Mouse (Mus musculus) testis, adult 2 months (tissue): ENCODE data around the gene Ankle2. TPM values are rescaled to one million over a fixed set of nuclear protein-coding genes. Genes with fewer than 3 reads are reported as not detected.

Source experiments
- H3K27ac ChIP-seq: fragments of 200-500 bp; 2 replicates; pipeline ENCODE4 v1.5.1; 2012; ENCODE audit warnings: low read depth, low read length; ENCODE audit not compliant: control insufficient read depth, insufficient read depth
- H3K27me3 ChIP-seq: fragments of 200-500 bp; 2 replicates; pipeline ENCODE4 v1.6.1; 2012; ENCODE audit warnings: mild to moderate bottlenecking, low read length, moderate library complexity; ENCODE audit not compliant: control insufficient read depth, insufficient read depth
- H3K36me3 ChIP-seq: fragments of 200-500 bp; 2 replicates; pipeline ENCODE4 v1.6.1; 2012; ENCODE audit warnings: mild to moderate bottlenecking, low read length; ENCODE audit not compliant: control insufficient read depth, insufficient read depth
- H3K4me1 ChIP-seq: fragments of 200-500 bp; 2 replicates; pipeline ENCODE4 v1.6.1; 2012; ENCODE audit warnings: low read length; ENCODE audit not compliant: control insufficient read depth, insufficient read depth
- H3K4me3 ChIP-seq: fragments of 200-500 bp; 2 replicates; pipeline ENCODE4 v1.5.1; 2012; ENCODE audit warnings: low read depth, mild to moderate bottlenecking, low read length, moderate library complexity, mixed read lengths; ENCODE audit not compliant: control insufficient read depth
- CTCF ChIP-seq: fragments of 200-500 bp; IDR thresholded peaks from 2 replicates; pipeline ENCODE4 v1.5.1; 2012; ENCODE audit warnings: low read depth, mild to moderate bottlenecking, inconsistent platforms, low read length, moderate library complexity; ENCODE audit not compliant: control insufficient read depth, insufficient read depth, insufficient replicate concordance
- POLR2A ChIP-seq: fragments of 200-500 bp; IDR thresholded peaks from 2 replicates; pipeline ENCODE4 v1.6.1; 2012; ENCODE audit warnings: low read depth, mild to moderate bottlenecking, inconsistent platforms, low read length, moderate library complexity; ENCODE audit not compliant: control insufficient read depth
- polyA plus RNA-seq: library from polyadenylated mRNA; depleted of rRNA; stranded (reverse); fragments of >200 nt; gene quantifications from 2 replicates; pipeline ENCODE4 v1.2.3, GENCODE M21; 2012; rRNA removed

Ankle2 gene
- polyA plus RNA-seq, 1 experiment, result 10.6 TPM

GRCm38 (mm10) chr5:110300591-110300990 is 69.8 kb downstream of the Ankle2 start:
- no peaks in the 10 kb centered on the region for H3K27me3 ChIP-seq
- no peaks in the 10 kb centered on the region for H3K4me1 ChIP-seq
- no peak for TF ChIP-seq CTCF
- no peak for TF ChIP-seq POLR2A
- no peak overlapping the region for H3K27ac ChIP-seq
- peaks cover 8% of the 10 kb centered on the region for H3K36me3 ChIP-seq
- no peak overlapping the region for H3K4me3 ChIP-seq

Other genes with a start within 250 kb of the Ankle2 start
- gene Zfp932, start 234.5 kb upstream of the Ankle2 start, polyA plus RNA-seq, result 4.4 and 7.7 TPM in 2 replicates
- 0.07 and 0.14 TPM in 2 replicates for gene Gm17655, start 158.5 kb upstream of the Ankle2 start, polyA plus RNA-seq
- 0.08 and 0.17 TPM in 2 replicates for gene Gm35315, start 136.6 kb upstream of the Ankle2 start, polyA plus RNA-seq
- gene Plcxd1, start 131.0 kb upstream of the Ankle2 start, polyA plus RNA-seq, result 1.1 and 1.2 TPM in 2 replicates
- 13.9 and 17.4 TPM in 2 replicates for gene Gtpbp6, start 122.8 kb upstream of the Ankle2 start, polyA plus RNA-seq
- gene Zfp605, start 120.9 kb upstream of the Ankle2 start, polyA plus RNA-seq, result 0.16 and 0.25 TPM in 2 replicates
- gene Chfr, start 95.2 kb upstream of the Ankle2 start, polyA plus RNA-seq, result 78.5 and 79.3 TPM in 2 replicates
- gene Golga3, start 54.3 kb upstream of the Ankle2 start, polyA plus RNA-seq, result 37.4 and 40.8 TPM in 2 replicates
- 16.0 and 17.4 TPM in 2 replicates for gene Pgam5, start 38.9 kb downstream of the Ankle2 start, polyA plus RNA-seq
- 6.4 and 7.6 TPM in 2 replicates for gene Pxmp2, start 55.2 kb downstream of the Ankle2 start, polyA plus RNA-seq
- 36.1 and 37.2 TPM in 2 replicates for gene Pole, start 55.3 kb downstream of the Ankle2 start, polyA plus RNA-seq
- gene P2rx2, start 112.2 kb downstream of the Ankle2 start, polyA plus RNA-seq, result 70.2 and 93.7 TPM in 2 replicates
- 0.93 and 1.8 TPM in 2 replicates for gene Lrcol1, start 113.7 kb downstream of the Ankle2 start, polyA plus RNA-seq
- gene Fbrsl1, start 217.5 kb downstream of the Ankle2 start, polyA plus RNA-seq, result 30.6 and 31.2 TPM in 2 replicates